Mouse (Mus musculus): ENCODE measurements around the gene Smurf1. TPM values are rescaled to one million over a fixed set of nuclear protein-coding genes. Genes with fewer than 3 reads are reported as not detected.

Gene Smurf1
- polyA plus RNA-seq, 1 experiment, result 19.7 TPM

DNA sequence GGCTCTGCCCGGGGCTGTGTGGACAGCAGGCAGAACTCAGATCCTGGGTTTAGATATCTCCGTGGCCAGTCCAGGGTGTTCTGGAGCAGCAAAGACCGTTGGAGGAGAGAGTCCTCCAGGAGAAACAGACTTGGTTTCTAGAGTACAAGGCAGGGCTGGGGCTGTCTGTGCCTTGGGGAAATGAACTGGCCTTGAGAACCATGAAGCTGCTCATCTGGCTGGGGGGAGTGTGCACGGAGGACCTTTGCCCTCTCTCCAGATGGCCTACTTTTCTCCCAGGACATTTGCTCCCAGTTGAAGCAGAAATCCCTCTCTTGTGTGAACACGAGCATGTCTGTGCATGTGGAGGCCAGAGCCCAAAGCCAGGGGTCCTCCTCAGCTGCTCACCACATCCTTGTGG lies 93.3 kb downstream of the Smurf1 start:
- H3K27ac ChIP-seq (ENCODE audit: insufficient read depth, low read length), result no peak overlapping the region
- H3K9ac ChIP-seq (ENCODE audit: low read depth, poor library complexity, severe bottlenecking), result no peak overlapping the region
- TF ChIP-seq POLR2A (IDR thresholded peaks at IDR 0.05; ENCODE audit: insufficient read depth, low read length) (no peak), CTCF (IDR thresholded peaks at IDR 0.05; ENCODE audit: low read depth, low read length) (no peak), EP300 (IDR thresholded peaks at IDR 0.05; ENCODE audit: insufficient read depth, low read depth, low read length) (no peak)
- peaks cover 3% of the 10 kb centered on the region for H3K4me1 ChIP-seq (ENCODE audit: control insufficient read depth, insufficient read depth, low read length)
- no peaks in the 10 kb centered on the region for H3K27me3 ChIP-seq (ENCODE audit: control insufficient read depth, insufficient read depth, low read length, poor library complexity, severe bottlenecking)
- peaks cover 4% of the 10 kb centered on the region; the same call in 1 of the 2 replicates for H3K9me3 ChIP-seq (replicated peaks; ENCODE audit: control insufficient read depth, insufficient read depth, low read length, poor library complexity, severe bottlenecking)
- H3K4me3 ChIP-seq (ENCODE audit: low read depth, low read length), result no peak overlapping the region
- H3K36me3 ChIP-seq (ENCODE audit: control insufficient read depth, insufficient read depth, low read length, poor library complexity, severe bottlenecking), result no peaks in the 10 kb centered on the region

- Histone ChIP-seq H3K9ac (ENCODE audit: low read depth, poor library complexity, severe bottlenecking) (no peak overlapping the region), H3K9me3 (replicated peaks; ENCODE audit: control insufficient read depth, insufficient read depth, low read length, poor library complexity, severe bottlenecking) (peaks cover 4% of the 10 kb centered on the region; the same call in 1 of the 2 replicates), H3K4me3 (ENCODE audit: low read depth, low read length) (no peak overlapping the region), H3K36me3 (ENCODE audit: control insufficient read depth, insufficient read depth, low read length, poor library complexity, severe bottlenecking) (no peaks in the 10 kb centered on the region), H3K27me3 (ENCODE audit: control insufficient read depth, insufficient read depth, low read length, poor library complexity, severe bottlenecking) (no peaks in the 10 kb centered on the region), H3K4me1 (ENCODE audit: control insufficient read depth, insufficient read depth, low read length) (peaks cover 3% of the 10 kb centered on the region), H3K27ac (ENCODE audit: insufficient read depth, low read length) (no peak overlapping the region)
- TF ChIP-seq EP300 (IDR thresholded peaks at IDR 0.05; ENCODE audit: insufficient read depth, low read depth, low read length) (no peak), CTCF (IDR thresholded peaks at IDR 0.05; ENCODE audit: low read depth, low read length) (no peak)
These were observed 93.9 kb downstream of the Smurf1 start for GRCm38 (mm10) chr5:144871775-144872174.

DNA sequence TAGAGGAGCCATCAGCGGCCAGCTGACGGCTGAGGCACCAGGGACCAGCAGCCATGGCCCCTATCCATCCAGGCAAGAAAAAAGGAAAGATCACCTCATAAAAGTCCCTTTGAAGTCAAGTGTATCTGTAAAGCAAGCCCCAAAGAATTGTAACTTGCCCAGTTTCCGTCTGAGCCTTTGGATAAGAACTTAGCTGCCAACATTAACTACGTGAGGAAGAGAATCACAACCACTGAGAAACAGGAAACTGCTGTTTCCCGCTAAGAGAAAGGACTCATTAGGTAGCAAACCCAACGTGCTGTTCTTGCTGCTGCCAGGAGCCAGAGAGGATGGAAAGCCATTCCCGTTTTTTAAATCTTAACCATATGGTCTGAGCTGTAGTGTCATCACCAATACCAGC lies 94.9 kb downstream of the Smurf1 start:
- TF ChIP-seq POLR2A (IDR thresholded peaks at IDR 0.05; ENCODE audit: insufficient read depth, low read length), result no peak
- no peak for TF ChIP-seq EP300 (IDR thresholded peaks at IDR 0.05; ENCODE audit: insufficient read depth, low read depth, low read length)
- no peak for TF ChIP-seq CTCF (IDR thresholded peaks at IDR 0.05; ENCODE audit: low read depth, low read length)
- Histone ChIP-seq H3K4me1 (ENCODE audit: control insufficient read depth, insufficient read depth, low read length) (peaks cover 3% of the 10 kb centered on the region), H3K27me3 (ENCODE audit: control insufficient read depth, insufficient read depth, low read length, poor library complexity, severe bottlenecking) (no peaks in the 10 kb centered on the region), H3K36me3 (ENCODE audit: control insufficient read depth, insufficient read depth, low read length, poor library complexity, severe bottlenecking) (no peaks in the 10 kb centered on the region), H3K9ac (ENCODE audit: low read depth, poor library complexity, severe bottlenecking) (no peak overlapping the region), H3K27ac (ENCODE audit: insufficient read depth, low read length) (no peak overlapping the region), H3K4me3 (ENCODE audit: low read depth, low read length) (no peak overlapping the region), H3K9me3 (replicated peaks; ENCODE audit: control insufficient read depth, insufficient read depth, low read length, poor library complexity, severe bottlenecking) (peaks cover 7% of the 10 kb centered on the region; the same call in 1 of the 2 replicates)

DNA sequence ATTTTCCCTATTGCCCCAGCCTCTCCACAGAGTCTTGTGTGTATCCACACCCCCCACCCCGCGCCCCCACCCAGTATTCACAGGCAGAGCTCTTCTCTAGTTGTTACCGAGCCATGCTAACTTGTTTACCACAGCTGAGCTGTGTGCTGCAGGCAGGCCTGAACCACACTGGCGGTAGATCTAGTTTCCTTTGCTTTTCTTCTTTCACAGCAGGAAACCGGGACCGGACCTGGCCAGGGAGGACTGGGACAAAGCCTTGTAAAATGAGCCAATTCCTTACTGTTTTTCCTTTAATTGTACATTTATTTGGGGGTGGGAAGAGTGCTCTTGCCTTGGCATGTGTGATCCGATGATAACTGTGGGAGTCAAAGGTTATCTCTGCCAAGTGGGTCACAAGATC lies 96.2 kb downstream of the Smurf1 start:
- Histone ChIP-seq H3K36me3 (ENCODE audit: control insufficient read depth, insufficient read depth, low read length, poor library complexity, severe bottlenecking) (no peaks in the 10 kb centered on the region), H3K27me3 (ENCODE audit: control insufficient read depth, insufficient read depth, low read length, poor library complexity, severe bottlenecking) (no peaks in the 10 kb centered on the region), H3K9me3 (replicated peaks; ENCODE audit: control insufficient read depth, insufficient read depth, low read length, poor library complexity, severe bottlenecking) (peaks cover 7% of the 10 kb centered on the region; the same call in 1 of the 2 replicates), H3K4me1 (ENCODE audit: control insufficient read depth, insufficient read depth, low read length) (peaks cover 3% of the 10 kb centered on the region), H3K27ac (ENCODE audit: insufficient read depth, low read length) (0 out of 2 replicates have a peak overlapping the region, but pooled peaks have one; percentile 10), H3K4me3 (ENCODE audit: low read depth, low read length) (no peak overlapping the region), H3K9ac (ENCODE audit: low read depth, poor library complexity, severe bottlenecking) (no peak overlapping the region)
- TF ChIP-seq EP300 (IDR thresholded peaks at IDR 0.05; ENCODE audit: insufficient read depth, low read depth, low read length) (peak; percentile 50; the same call in 1 of the 2 replicates), POLR2A (IDR thresholded peaks at IDR 0.05; ENCODE audit: insufficient read depth, low read length) (no peak)

GRCm38 (mm10) chr5:144866923-144867322 lies 98.7 kb downstream of the Smurf1 start:
- TF ChIP-seq POLR2A (IDR thresholded peaks at IDR 0.05; ENCODE audit: insufficient read depth, low read length) (no peak), CTCF (IDR thresholded peaks at IDR 0.05; ENCODE audit: low read depth, low read length) (no peak), EP300 (IDR thresholded peaks at IDR 0.05; ENCODE audit: insufficient read depth, low read depth, low read length) (no peak)
- H3K9ac ChIP-seq (ENCODE audit: low read depth, poor library complexity, severe bottlenecking), result no peak overlapping the region
- H3K27me3 ChIP-seq (ENCODE audit: control insufficient read depth, insufficient read depth, low read length, poor library complexity, severe bottlenecking), result no peaks in the 10 kb centered on the region
- no peaks in the 10 kb centered on the region for H3K36me3 ChIP-seq (ENCODE audit: control insufficient read depth, insufficient read depth, low read length, poor library complexity, severe bottlenecking)
- H3K4me1 ChIP-seq (ENCODE audit: control insufficient read depth, insufficient read depth, low read length), result peaks cover 3% of the 10 kb centered on the region
- no peak overlapping the region for H3K4me3 ChIP-seq (ENCODE audit: low read depth, low read length)
- H3K27ac ChIP-seq (ENCODE audit: insufficient read depth, low read length), result no peak overlapping the region
- H3K9me3 ChIP-seq (replicated peaks; ENCODE audit: control insufficient read depth, insufficient read depth, low read length, poor library complexity, severe bottlenecking), result peaks cover 7% of the 10 kb centered on the region; the same call in 1 of the 2 replicates

GRCm38 (mm10) chr5:144860913-144861312 lies 104.7 kb downstream of the Smurf1 start:
- peaks cover 4% of the 10 kb centered on the region; the same call in 1 of the 2 replicates for H3K36me3 ChIP-seq (ENCODE audit: control insufficient read depth, insufficient read depth, low read length, poor library complexity, severe bottlenecking)
- H3K27ac ChIP-seq (ENCODE audit: insufficient read depth, low read length), result no peak overlapping the region
- H3K4me3 ChIP-seq (ENCODE audit: low read depth, low read length), result no peak overlapping the region
- no peak overlapping the region for H3K9ac ChIP-seq (ENCODE audit: low read depth, poor library complexity, severe bottlenecking)
- 0 out of 2 replicates have a peak, but pooled peaks cover 1% of the 10 kb centered on the region for H3K9me3 ChIP-seq (replicated peaks; ENCODE audit: control insufficient read depth, insufficient read depth, low read length, poor library complexity, severe bottlenecking)
- no peak for TF ChIP-seq CTCF (IDR thresholded peaks at IDR 0.05; ENCODE audit: low read depth, low read length)
- TF ChIP-seq EP300 (IDR thresholded peaks at IDR 0.05; ENCODE audit: insufficient read depth, low read depth, low read length), result no peak
- no peak for TF ChIP-seq POLR2A (IDR thresholded peaks at IDR 0.05; ENCODE audit: insufficient read depth, low read length)
- H3K4me1 ChIP-seq (ENCODE audit: control insufficient read depth, insufficient read depth, low read length), result no peaks in the 10 kb centered on the region
- H3K27me3 ChIP-seq (ENCODE audit: control insufficient read depth, insufficient read depth, low read length, poor library complexity, severe bottlenecking), result no peaks in the 10 kb centered on the region

Data from ES-Bruce4 (cell line).